Mouse (Mus musculus): Measurements from ENCODE around the gene Coq8b. TPM values are rescaled to one million over a fixed set of nuclear protein-coding genes. Genes with fewer than 3 reads are reported as not detected.

The Coq8b gene
- polyA plus RNA-seq (2012; rRNA removed): 50.0 and 64.5 TPM in 2 replicates

GRCm38 (mm10) chr7:27232781-27233281 lies at the start of gene Coq8b:
Gene Coq8b (plus strand): TSS chr7:27233023.

GRCm38 (mm10) chr7:27195681-27196611 lies 36.9 kb upstream of the Coq8b start, which contains the start of the genes BC024978 and Snrpa:
Gene BC024978 (plus strand): TSS chr7:27195781.
Gene Snrpa (minus strand): TSS chr7:27196271.

GRCm38 (mm10) chr7:27228281-27228821 lies 4.5 kb upstream of the Coq8b start, which contains the start of gene Itpkc:
Gene Itpkc (minus strand): TSS chr7:27228661.

GRCm38 (mm10) chr7:27258205-27258899 lies 25.5 kb downstream of the Coq8b start, which contains the start of gene Numbl:
Gene Numbl (plus strand): TSS chr7:27258433.

Other genes starting within 250 kb of the Coq8b start
- 0.03 TPM in 1 of 2 replicates, not detected in the other for gene Cyp2a12, start 203.9 kb upstream of the Coq8b start, polyA plus RNA-seq (2012; rRNA removed)
- 47.1 and 64.0 TPM in 2 replicates for gene Cyp2f2, start 113.1 kb upstream of the Coq8b start, polyA plus RNA-seq (2012; rRNA removed)
- not detected in 2 replicates for gene Cyp2t4, start 79.3 kb upstream of the Coq8b start, polyA plus RNA-seq (2012; rRNA removed)
- gene Egln2, start 66.2 kb upstream of the Coq8b start, polyA plus RNA-seq (2012; rRNA removed): 46.4 and 60.7 TPM in 2 replicates
- gene Rab4b, start 54.1 kb upstream of the Coq8b start, polyA plus RNA-seq (2012; rRNA removed): 36.5 and 44.7 TPM in 2 replicates
- gene Gm21983, start 51.9 kb upstream of the Coq8b start, polyA plus RNA-seq (2012; rRNA removed): not detected in 2 replicates
- gene Mia, start 51.9 kb upstream of the Coq8b start, polyA plus RNA-seq (2012; rRNA removed): 9.0 and 17.6 TPM in 2 replicates
- gene BC024978, start 37.2 kb upstream of the Coq8b start, polyA plus RNA-seq (2012; rRNA removed): 4.2 and 5.4 TPM in 2 replicates
- 80.8 and 90.0 TPM in 2 replicates for gene Snrpa, start 36.8 kb upstream of the Coq8b start, polyA plus RNA-seq (2012; rRNA removed)
- 9.3 and 11.6 TPM in 2 replicates for gene Itpkc, start 4.4 kb upstream of the Coq8b start, polyA plus RNA-seq (2012; rRNA removed)
- gene Numbl, start 25.4 kb downstream of the Coq8b start, polyA plus RNA-seq (2012; rRNA removed): 17.1 and 22.2 TPM in 2 replicates
- gene Ltbp4, start 104.7 kb downstream of the Coq8b start, polyA plus RNA-seq (2012; rRNA removed): 232 and 326 TPM in 2 replicates
- gene Shkbp1, start 123.0 kb downstream of the Coq8b start, polyA plus RNA-seq (2012; rRNA removed): 69.2 and 82.0 TPM in 2 replicates
- gene Gm20479, start 124.4 kb downstream of the Coq8b start, polyA plus RNA-seq (2012; rRNA removed): not detected in 2 replicates
- 0.18 and 0.35 TPM in 2 replicates for gene Sptbn4, start 214.7 kb downstream of the Coq8b start, polyA plus RNA-seq (2012; rRNA removed)
- gene Blvrb, start 215.0 kb downstream of the Coq8b start, polyA plus RNA-seq (2012; rRNA removed): 80.6 and 91.8 TPM in 2 replicates
- 13.6 and 15.2 TPM in 2 replicates for gene Sertad3, start 240.7 kb downstream of the Coq8b start, polyA plus RNA-seq (2012; rRNA removed)

Data from stomach, adult 2 months (tissue).